Mouse (Mus musculus): ENCODE data around the gene Cby1. TPM values are rescaled to one million over a fixed set of nuclear protein-coding genes. Genes with fewer than 3 reads are reported as not detected.
A peak's percentile ranks its signal among the peaks of the same experiment; 100 is the strongest.

Gene Cby1
- total RNA-seq (2021): 10 to 100 TPM; 42.6 to 49.4 TPM
- long read RNA-seq, experiment 1, transcript Cby1-201 (5 exons, 1,147 nt): major isoform, 34 of 41 reads
- long read RNA-seq, experiment 1, partial matches to known transcripts: 1 of 41 reads
- long read RNA-seq, experiment 1, other reads (novel, unspliced or antisense): 6 of 41 reads
- long read RNA-seq, experiment 2, transcript Cby1-201 (5 exons, 1,147 nt): major isoform, 25 of 34 reads
- long read RNA-seq, experiment 2, partial matches to known transcripts: 4 of 34 reads
- long read RNA-seq, experiment 2, other reads (novel, unspliced or antisense): 5 of 34 reads

- DNase-seq (ENCODE audit: extremely low spot score in 1 of 2, low spot score in 2 of 2): peak; percentile 96
- no peak for TF ChIP-seq CTCF (IDR thresholded peaks at IDR 0.05)
- Histone ChIP-seq H3K27ac (peak within 1 kb of the TSS; percentile 99), H3K4me3 (peak within 1 kb of the TSS; percentile 90)
- intact Hi-C loops (cut with DNase I): loop anchor here (2.0 to 10.0 kb wide), 2 partner anchors 28 to 434 kb away; partner anchors contain the start of genes Gm49486, Josd1 and Pick1
Observed at GRCm38 (mm10) chr15:79658531-79659375, at the start of gene Cby1, which contains the start of gene Fam227a. Gene Cby1 (plus strand): TSS chr15:79659199. Gene Fam227a (minus strand): TSS chr15:79658956.

DNA sequence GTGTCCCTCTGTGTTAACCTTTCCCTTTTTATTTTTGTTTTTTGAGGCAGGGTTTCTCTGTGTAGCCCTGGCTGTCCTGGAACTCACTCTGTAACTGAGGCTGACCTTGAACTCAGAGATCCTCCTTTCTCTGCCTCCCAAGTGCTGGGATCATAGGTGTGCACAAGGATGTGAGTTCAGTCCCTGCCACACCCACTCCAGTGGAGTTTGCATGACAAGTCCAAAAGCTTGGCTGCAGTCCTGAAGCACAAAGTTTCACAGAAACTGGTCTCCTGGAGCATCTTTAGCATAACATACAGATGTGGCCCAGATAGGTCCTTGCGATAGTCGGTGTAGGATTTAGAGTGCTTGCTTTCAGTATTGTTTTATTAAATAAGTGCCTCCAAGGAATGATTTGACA is 49.8 kb upstream of the Cby1 start:
- no peak for TF ChIP-seq CTCF (IDR thresholded peaks at IDR 0.05)
- Histone ChIP-seq H3K27ac (no peak overlapping the region), H3K4me3 (no peak overlapping the region)
- DNase-seq (ENCODE audit: extremely low spot score in 1 of 2, low spot score in 2 of 2): no peak
- intact Hi-C loops (cut with DNase I): loop anchor here (2.0 to 5.0 kb wide), 3 partner anchors 62 to 367 kb away; partner anchors contain the start of gene Ddx17

DNA sequence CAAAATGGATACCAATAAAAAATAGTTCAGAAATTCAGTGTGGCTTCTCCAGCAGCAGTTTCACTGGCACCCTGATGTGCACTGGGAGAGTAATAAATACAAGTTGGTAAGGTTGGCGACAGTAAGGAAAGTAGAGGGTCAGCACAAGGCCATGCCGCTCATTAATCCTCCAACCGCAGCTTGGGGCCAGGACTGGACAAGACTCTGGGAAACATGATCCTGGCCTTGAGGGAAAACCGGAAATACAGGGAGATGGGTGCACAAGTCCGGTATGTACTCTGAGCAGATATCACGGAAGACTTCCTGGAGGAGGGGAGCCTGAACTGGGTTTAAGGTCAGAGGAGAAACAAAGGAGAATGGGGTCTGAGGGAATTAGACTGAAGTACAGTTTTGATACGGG is 43.5 kb upstream of the Cby1 start:
- no peak overlapping the region for H3K27ac ChIP-seq
- intact Hi-C loops (cut with DNase I): no loop called here
- no peak for TF ChIP-seq CTCF (IDR thresholded peaks at IDR 0.05)
- DNase-seq (ENCODE audit: extremely low spot score in 1 of 2, low spot score in 2 of 2): no peak
- H3K4me3 ChIP-seq: no peak overlapping the region

GRCm38 (mm10) chr15:79616729-79617128 is 42.3 kb upstream of the Cby1 start:
- intact Hi-C loops (cut with DNase I): no loop called here
- DNase-seq (ENCODE audit: extremely low spot score in 1 of 2, low spot score in 2 of 2): no peak
- peak; percentile 9 for TF ChIP-seq CTCF (IDR thresholded peaks at IDR 0.05)
- Histone ChIP-seq H3K4me3 (no peak overlapping the region), H3K27ac (no peak overlapping the region)

- H3K27ac ChIP-seq: no peak overlapping the region
- DNase-seq (ENCODE audit: extremely low spot score in 1 of 2, low spot score in 2 of 2): no peak
- intact Hi-C loops (cut with DNase I): no loop called here
- no peak for TF ChIP-seq CTCF (IDR thresholded peaks at IDR 0.05)
- no peak overlapping the region for H3K4me3 ChIP-seq
Observed at GRCm38 (mm10) chr15:79617135-79617534, 41.9 kb upstream of the Cby1 start.

DNA sequence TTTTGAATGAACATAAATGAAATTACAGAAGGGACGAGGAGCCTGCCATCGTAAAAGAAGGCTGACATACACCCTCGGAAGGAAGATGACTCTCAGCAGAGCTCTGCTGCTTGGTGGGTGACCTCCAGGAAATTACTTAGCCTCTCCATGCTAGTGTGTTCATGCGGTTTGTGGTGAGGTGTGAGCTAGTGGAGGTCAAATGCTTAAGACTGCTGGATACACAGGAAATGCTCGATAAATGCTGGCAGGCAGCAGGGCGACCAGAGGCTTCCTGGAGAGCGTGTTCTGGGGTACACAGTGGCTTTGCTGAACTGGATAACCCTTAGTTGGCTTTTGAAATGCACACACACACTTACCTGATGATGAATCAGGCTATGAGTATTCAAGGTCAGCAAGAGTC is 40.5 kb upstream of the Cby1 start:
- H3K4me3 ChIP-seq: no peak overlapping the region
- TF ChIP-seq CTCF (IDR thresholded peaks at IDR 0.05): no peak
- DNase-seq (ENCODE audit: extremely low spot score in 1 of 2, low spot score in 2 of 2): no peak
- intact Hi-C loops (cut with DNase I): no loop called here
- no peak overlapping the region for H3K27ac ChIP-seq

DNA sequence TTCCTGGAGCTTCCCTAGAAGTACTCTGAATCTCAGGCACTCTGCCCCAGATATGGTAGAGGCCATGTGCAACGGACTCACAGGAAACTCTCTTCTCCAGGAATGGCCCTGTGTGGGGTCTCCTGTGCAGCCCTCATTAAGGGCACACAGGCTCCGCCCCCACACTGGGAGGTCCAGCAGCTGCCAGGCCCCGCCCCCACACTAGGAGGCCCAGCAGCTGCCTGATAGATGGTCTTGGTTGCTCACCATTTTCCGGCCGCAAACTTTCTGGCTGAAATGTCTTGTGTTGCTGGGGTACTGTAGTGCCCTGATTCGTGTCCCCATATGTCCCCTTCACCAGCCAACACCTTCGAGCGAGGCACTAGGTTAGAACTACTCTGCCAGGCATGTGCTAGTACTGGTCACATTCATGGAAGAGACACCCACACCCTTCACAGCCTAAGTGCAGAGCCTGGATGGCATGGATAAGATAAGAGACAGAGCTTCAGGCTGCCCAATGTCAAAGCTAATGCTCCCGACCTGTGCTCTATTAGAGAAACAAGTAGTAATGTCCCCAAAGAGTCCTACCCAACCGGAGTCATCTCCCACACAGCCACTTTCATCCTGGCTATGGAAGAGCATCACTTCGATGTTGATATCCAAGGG is 39.1 kb upstream of the Cby1 start:
- intact Hi-C loops (cut with DNase I): no loop called here
- TF ChIP-seq CTCF (IDR thresholded peaks at IDR 0.05): no peak
- Histone ChIP-seq H3K27ac (no peak overlapping the region), H3K4me3 (no peak overlapping the region)
- DNase-seq (ENCODE audit: extremely low spot score in 1 of 2, low spot score in 2 of 2): no peak

DNA sequence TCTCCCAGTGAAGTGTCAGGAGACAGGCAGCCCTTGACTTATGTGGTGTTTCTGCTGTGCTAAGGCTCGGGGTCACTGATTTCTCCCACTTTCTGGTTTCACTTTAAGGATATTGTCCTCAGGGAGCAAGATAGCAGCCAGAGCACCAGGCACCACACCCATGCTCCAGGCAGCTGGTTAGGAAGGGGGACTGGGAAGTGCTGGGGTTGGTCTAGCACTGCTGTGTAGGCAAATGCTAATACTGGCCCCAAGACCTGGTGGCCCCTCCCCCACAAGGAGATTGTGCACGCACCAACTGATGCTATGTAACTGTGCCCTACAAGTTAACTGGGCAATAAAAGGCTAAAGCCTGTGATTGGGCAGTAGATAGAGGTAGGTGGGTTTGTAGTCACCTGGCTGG is 28.5 kb upstream of the Cby1 start:
- Histone ChIP-seq H3K27ac (no peak overlapping the region), H3K4me3 (no peak overlapping the region)
- intact Hi-C loops (cut with DNase I): no loop called here
- DNase-seq (ENCODE audit: extremely low spot score in 1 of 2, low spot score in 2 of 2): no peak
- TF ChIP-seq CTCF (IDR thresholded peaks at IDR 0.05): no peak

DNA sequence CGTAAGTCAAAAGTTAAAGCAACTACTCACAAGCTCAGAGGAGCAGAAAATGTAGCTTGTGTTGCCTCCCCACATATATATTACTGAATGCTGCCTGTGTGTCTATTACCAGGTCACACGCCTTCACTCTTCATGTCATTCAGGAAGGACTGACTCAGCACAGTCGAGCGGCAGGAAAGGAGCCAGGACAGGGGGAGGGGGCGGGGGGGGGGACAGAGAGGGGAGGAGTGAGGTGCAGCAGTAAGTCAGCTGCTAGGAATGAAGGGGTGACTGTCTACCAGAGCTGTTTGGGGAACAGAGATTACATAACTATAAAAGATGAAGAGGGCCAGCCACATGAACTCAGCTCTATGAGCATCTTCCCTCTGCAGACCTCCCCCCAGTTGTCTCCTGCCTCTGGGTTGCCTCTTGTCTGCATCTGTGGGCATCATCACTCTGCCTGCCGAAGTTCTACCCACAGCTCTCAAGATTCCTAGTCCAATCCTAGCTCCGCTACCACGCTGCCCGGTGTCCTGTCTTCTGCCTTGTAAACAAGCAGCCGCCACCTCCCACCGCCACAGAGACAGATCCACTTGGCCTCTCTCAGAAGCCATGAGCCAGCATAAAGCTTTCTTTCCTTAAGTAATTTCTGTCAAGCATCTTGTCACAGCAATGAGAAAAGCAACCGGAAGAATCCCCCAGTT is 17.7 kb upstream of the Cby1 start:
- no peak overlapping the region for H3K4me3 ChIP-seq
- H3K27ac ChIP-seq: peak overlapping the region; percentile 16; the same call in 1 of the 2 replicates
- TF ChIP-seq CTCF (IDR thresholded peaks at IDR 0.05): no peak
- DNase-seq (ENCODE audit: extremely low spot score in 1 of 2, low spot score in 2 of 2): peak in 1 of 2 experiments; percentile 33
- intact Hi-C loops (cut with DNase I): no loop called here

- DNase-seq (ENCODE audit: extremely low spot score in 1 of 2, low spot score in 2 of 2): no peak
Observed at GRCm38 (mm10) chr15:79645483-79645882, 13.5 kb upstream of the Cby1 start.

DNA sequence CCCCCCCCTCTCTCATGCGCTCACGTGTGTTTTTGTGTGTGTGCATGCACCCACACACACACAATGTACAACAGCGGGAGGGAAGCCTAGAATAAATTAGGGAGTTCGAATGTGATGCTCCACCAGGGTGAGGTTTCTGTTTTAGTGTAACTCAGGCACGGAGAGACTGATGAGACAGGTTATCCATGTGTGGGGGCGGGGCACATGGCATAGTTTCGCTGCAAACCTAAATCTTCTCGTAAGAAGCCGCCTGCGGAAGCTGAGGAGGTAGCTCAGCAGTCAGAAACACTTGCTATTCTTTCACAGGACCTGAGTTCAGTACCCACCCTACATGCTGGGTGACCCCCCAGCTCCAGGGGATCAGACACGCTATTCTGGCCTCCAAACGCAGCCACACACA is 10.9 kb upstream of the Cby1 start:
- intact Hi-C loops (cut with DNase I): no loop called here
- no peak for TF ChIP-seq CTCF (IDR thresholded peaks at IDR 0.05)
- no peak overlapping the region for H3K27ac ChIP-seq
- DNase-seq (ENCODE audit: extremely low spot score in 1 of 2, low spot score in 2 of 2): peak in 1 of 2 experiments; percentile 36
- H3K4me3 ChIP-seq: no peak overlapping the region

More at GRCm38 (mm10) chr15:79645483-79645882, 13.5 kb upstream of the Cby1 start:
- intact Hi-C loops (cut with DNase I): no loop called here
- no peak for TF ChIP-seq CTCF (IDR thresholded peaks at IDR 0.05)
- Histone ChIP-seq H3K4me3 (no peak overlapping the region), H3K27ac (no peak overlapping the region)
